Mouse (Mus musculus) lung, adult 2 months (tissue): ENCODE results near the gene Akr1a1.

Experiments used
- CTCF ChIP-seq: fragments of 200-500 bp; IDR thresholded peaks from 2 replicates; pipeline ENCODE4 v1.5.1; 2011; ENCODE audit warnings: mild to moderate bottlenecking, low read length, control low read depth; ENCODE audit not compliant: insufficient read depth
- POLR2A ChIP-seq: fragments of 200-500 bp; IDR thresholded peaks from 2 replicates; pipeline ENCODE4 v1.6.1; 2011; ENCODE audit warnings: low read depth, mild to moderate bottlenecking, control low read depth, low read length, borderline replicate concordance; ENCODE audit errors: extremely low read depth

DNA sequence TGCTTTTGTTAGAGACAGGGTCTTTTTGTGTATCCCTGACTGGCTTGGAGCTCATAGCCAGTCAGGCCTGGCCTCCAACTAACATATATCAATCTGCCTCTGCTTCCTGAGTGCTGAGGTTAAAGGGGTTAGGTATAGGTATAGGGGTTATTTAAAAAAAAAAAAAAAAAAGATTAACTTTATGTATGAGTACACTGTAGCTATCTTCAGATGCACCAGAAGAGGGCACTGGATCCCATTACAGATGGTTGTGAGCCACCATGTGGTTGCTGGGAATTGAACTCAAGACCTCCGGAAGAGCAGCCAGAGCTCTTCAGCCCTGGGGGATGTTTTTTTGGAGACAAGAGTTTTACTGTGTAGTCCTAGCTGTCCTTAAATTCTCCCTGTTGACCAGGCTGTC is 10.5 kb upstream of the Akr1a1 start:
- TF ChIP-seq POLR2A (no peak), CTCF (no peak)
